Mouse (Mus musculus): ENCODE data around the gene Pdcd11.

Gene Pdcd11
- long read RNA-seq, experiment 1, partial matches to known transcripts: 3 of 4 reads
- long read RNA-seq, experiment 1, other reads (novel, unspliced or antisense): 1 of 4 reads
- long read RNA-seq, experiment 2, partial matches to known transcripts: 6 of 11 reads
- long read RNA-seq, experiment 2, other reads (novel, unspliced or antisense): 5 of 11 reads

GRCm38 (mm10) chr19:47090550-47091156, at the start of gene Pdcd11, which contains the start of gene Usmg5:
TSS of gene Pdcd11 (plus strand) at chr19:47090768.
TSS of gene Usmg5 (minus strand) at chr19:47090647.
- intact Hi-C loops (cut with DNase I): no loop called here

- intact Hi-C loops (cut with DNase I): loop anchor here (5.0 kb wide), 1 partner anchor 166 kb away; no protein-coding TSS in a partner anchor
Measured at GRCm38 (mm10) chr19:47043608-47044007, 47.0 kb upstream of the Pdcd11 start.

- intact Hi-C loops (cut with DNase I): no loop called here
Measured at GRCm38 (mm10) chr19:47046343-47046742, 44.2 kb upstream of the Pdcd11 start.

GRCm38 (mm10) chr19:47047236-47047833, 43.2 kb upstream of the Pdcd11 start:
- intact Hi-C loops (cut with DNase I): no loop called here

GRCm38 (mm10) chr19:47049061-47049460, 41.5 kb upstream of the Pdcd11 start:
- intact Hi-C loops (cut with DNase I): no loop called here

GRCm38 (mm10) chr19:47049840-47050239, 40.7 kb upstream of the Pdcd11 start:
- intact Hi-C loops (cut with DNase I): no loop called here

GRCm38 (mm10) chr19:47050271-47051032, 40.1 kb upstream of the Pdcd11 start, which contains the start of gene Pcgf6:
TSS of gene Pcgf6 (minus strand) at chr19:47050906.
- intact Hi-C loops (cut with DNase I): no loop called here

- intact Hi-C loops (cut with DNase I): no loop called here
Measured at GRCm38 (mm10) chr19:47052927-47053326, 37.6 kb upstream of the Pdcd11 start.

- intact Hi-C loops (cut with DNase I): no loop called here
Measured at GRCm38 (mm10) chr19:47053471-47053870, 37.1 kb upstream of the Pdcd11 start.

- intact Hi-C loops (cut with DNase I): no loop called here
Measured at GRCm38 (mm10) chr19:47057684-47058083, 32.9 kb upstream of the Pdcd11 start.

- intact Hi-C loops (cut with DNase I): loop anchor here (5.0 kb wide), 1 partner anchor 101 kb away; no protein-coding TSS in a partner anchor
Measured at GRCm38 (mm10) chr19:47065860-47066259, 24.7 kb upstream of the Pdcd11 start.

- intact Hi-C loops (cut with DNase I): loop anchor here (5.0 kb wide), 1 partner anchor 100 kb away; no protein-coding TSS in a partner anchor
Measured at GRCm38 (mm10) chr19:47067096-47067882, 23.3 kb upstream of the Pdcd11 start, which contains the start of gene Taf5. TSS of gene Taf5 (plus strand) at chr19:47067746.

GRCm38 (mm10) chr19:47067924-47068611, 22.5 kb upstream of the Pdcd11 start:
- intact Hi-C loops (cut with DNase I): loop anchor here (5.0 kb wide), 1 partner anchor 99 kb away; no protein-coding TSS in a partner anchor

GRCm38 (mm10) chr19:47088226-47088625, 2.3 kb upstream of the Pdcd11 start:
- intact Hi-C loops (cut with DNase I): no loop called here

- intact Hi-C loops (cut with DNase I): no loop called here
Measured at GRCm38 (mm10) chr19:47089718-47090525, 646 bp upstream of the Pdcd11 start.

- intact Hi-C loops (cut with DNase I): no loop called here
Measured at GRCm38 (mm10) chr19:47101080-47101479, 10.5 kb downstream of the Pdcd11 start.

GRCm38 (mm10) chr19:47104641-47105271, 14.2 kb downstream of the Pdcd11 start:
- intact Hi-C loops (cut with DNase I): no loop called here

GRCm38 (mm10) chr19:47118634-47119033, 28.1 kb downstream of the Pdcd11 start:
- intact Hi-C loops (cut with DNase I): loop anchor here (5.0 kb wide), 1 partner anchor 129 kb away; no protein-coding TSS in a partner anchor

GRCm38 (mm10) chr19:47121054-47121453, 30.5 kb downstream of the Pdcd11 start:
- intact Hi-C loops (cut with DNase I): no loop called here

Measured in adrenal gland (tissue).